Mouse (Mus musculus): Measurements from ENCODE around the gene Cfap300.
A peak's percentile ranks its signal among the peaks of the same experiment; 100 is the strongest.

Gene Cfap300

DNA sequence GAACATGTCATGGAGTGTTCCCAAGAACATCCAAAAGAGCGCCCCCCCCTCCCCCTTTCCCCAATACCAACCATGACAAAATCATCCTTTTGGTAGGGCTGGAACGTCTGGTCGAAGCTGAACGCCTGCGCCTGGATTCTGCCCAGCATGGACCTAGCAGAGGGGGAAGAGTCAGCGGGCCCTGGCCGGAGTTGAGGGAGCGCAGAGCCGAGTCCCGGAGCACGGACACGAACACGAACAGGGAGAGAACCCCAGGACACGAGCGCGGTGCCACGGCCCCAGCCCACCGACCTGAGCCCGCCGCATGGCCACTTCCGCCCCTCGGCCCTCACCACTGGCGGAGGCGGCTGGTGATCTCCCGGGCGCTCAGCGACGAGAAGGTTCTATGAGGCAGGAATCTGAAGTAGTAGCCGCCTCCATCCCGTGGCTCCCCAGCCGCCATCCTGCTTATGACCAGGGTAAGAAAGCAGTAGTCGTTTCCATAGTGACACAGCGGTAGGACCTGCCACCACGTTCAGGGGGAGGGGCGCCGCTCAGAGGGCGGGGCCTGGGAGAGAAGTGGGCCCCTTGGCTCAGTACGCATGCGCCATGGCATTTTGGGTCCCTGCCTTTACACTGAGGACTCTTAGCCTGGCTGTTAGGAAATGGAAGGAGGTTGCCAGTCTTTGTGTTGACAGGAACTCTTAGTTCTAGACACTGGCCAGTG is at the start of gene Cfap300:
Cfap300 (minus strand) TSS at position 486 of the 706 bp plus-strand sequence.
- DNase-seq (ENCODE audit: extremely low spot score, low spot score) = peak; percentile 93

DNA sequence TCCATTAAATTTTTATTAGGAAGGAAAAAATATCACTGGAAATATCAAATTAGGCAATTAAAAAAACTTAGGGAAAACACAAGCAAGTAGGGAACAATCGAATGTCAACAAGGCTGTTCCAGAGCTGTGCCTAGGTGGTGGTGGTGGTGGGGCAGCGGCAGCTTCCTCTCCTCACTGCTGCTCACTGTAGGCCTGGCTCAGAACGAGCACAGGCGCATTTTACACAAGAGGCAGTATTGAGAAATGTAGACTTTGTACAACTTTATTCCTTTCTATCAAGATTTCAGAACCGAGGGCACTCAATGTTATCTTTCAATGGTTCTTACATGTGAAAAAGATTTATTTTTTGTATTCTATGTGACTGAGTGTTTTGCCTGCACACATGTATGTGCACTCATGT is 36.3 kb upstream of the Cfap300 start:
- no peak for DNase-seq (ENCODE audit: extremely low spot score, low spot score)

DNA sequence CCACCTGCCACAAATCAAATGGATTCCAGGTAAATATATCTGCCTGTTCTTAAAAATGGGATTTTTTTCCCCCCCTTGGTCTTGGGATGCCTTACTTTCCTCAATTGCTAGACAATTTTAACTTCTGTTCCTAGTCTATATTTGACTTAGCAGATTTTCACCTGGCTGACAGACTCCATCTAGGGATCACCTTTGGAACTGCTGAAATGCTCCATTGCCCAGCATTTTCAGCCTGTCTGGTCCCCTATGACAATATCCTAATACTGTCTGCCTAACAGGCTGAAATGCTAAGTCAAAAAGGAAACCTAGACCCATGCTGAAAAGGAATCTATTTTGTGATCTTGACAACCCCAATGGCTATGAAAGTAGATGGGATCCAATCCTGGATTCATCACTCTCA is 31.7 kb upstream of the Cfap300 start:
- no peak for DNase-seq (ENCODE audit: extremely low spot score, low spot score)

DNA sequence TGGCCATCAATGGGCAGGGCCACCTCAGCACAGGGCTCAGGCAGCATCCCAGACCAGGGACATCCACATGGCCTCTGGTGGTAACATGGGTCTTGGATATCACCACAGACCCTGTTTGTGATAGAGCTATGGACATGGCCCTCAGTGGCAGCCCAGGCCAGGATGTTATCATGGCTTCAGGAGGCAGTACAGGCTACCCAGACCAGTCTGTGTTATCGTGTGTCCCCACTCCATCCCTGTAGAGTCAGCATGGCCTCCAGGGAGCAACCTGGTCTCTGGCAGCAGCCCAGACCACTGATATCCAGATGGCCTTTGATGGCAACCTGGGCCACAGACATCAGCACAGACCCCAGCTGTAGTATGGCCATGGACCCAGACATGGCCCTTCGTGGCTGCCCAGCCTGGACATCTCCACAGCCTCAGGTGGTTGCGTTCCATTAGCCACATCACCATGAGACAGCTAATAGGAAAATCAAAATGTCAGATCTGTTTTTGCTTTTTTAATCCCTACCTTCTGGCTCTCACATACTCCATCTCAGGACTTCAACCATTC is 30.7 kb upstream of the Cfap300 start:
- no peak for DNase-seq (ENCODE audit: extremely low spot score, low spot score)

DNA sequence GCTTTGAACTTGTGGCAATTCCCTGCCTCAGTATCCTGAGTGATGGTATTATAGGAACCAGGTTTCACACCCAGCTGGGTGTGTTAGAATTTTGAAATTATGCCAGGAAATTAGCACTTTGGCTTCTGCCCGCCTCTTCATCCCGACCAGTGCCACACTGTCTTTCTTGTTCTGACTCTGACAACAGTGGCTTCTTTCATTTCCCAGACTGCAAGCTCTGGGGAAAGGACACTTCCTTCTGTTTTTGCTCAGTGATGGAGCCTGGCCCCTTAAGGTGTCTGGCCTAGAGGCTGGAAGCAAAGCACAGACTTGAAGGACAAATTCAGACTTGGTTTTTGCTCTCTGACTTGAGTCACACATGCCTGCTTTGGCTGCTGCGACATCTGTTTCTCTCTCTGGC is 17.0 kb upstream of the Cfap300 start:
- DNase-seq (ENCODE audit: extremely low spot score, low spot score) = no peak

DNA sequence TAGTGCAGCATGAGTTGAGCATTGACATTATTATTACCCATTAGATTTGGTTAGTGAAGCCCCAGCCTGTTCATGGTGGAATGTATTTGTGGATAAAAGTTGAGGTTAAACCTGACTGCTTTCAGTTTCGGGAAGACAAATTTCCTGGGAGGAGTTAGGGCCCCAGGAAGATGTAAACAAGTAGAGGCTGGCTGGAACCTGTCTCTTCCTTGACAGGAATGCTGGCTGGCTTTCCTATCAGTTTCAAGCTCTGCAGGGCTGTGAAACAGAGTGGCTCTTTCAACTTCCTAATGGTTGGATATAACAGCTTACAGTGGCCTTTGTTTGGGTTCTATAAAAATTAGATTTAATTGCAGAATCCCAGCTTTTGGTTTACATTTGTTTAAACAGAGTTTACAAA is 12.2 kb upstream of the Cfap300 start:
- DNase-seq (ENCODE audit: extremely low spot score, low spot score) = no peak

DNA sequence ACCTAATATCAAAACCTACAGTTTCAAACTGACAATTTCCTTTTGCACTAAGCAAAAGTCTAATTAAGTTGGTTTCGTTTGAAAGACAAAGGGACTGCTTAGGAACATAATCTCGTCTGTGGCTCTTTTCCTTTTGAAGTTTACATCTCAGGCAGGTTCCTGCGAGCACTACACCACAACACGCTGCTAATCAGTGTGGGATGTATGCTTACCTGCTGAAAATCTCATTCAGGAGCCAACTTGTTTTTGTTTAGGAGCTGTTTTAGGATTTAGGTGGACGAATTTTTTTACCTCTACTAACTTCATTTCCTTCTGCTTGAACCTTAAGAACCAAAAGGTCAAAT is 393 bp upstream of the Cfap300 start:
- no peak for DNase-seq (ENCODE audit: extremely low spot score, low spot score)

DNA sequence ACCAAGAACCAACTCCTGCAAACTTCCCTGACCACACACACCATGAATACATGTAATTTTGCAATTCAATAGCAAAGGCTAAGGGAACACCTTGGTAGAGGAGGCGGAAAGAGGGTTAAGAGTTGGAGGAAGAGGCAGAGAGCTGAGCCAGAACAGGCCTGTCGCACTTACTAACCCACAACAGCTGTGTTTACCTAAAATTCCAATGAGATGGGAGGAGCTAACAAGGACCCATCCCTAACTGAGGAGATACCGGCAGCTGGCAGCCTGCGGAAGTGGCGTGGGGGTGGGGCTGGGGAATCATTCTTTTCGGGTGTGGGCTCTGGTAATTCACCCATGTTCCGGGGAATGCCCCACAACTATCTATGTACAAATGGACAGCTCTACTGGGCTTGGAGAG is 7.1 kb downstream of the Cfap300 start:
- no peak for DNase-seq (ENCODE audit: extremely low spot score, low spot score)

DNA sequence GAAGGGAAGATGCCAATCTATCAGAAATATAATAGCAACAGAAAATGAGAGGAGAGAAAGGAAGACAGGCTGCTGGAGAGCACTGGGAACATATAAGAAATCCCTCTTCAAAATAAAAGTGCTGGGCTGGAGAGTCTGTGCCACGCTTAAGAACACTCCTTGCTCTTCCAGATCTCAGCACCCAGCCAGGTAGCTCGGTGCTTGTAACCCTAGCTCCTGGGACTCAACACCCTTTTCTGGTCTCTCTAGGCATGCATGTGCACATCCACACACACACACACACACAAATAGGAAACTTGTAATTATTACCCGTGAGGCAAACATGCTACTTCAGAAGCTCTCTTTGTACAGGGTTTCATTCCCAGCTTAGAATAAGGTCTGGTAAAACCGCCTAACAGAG is 7.5 kb downstream of the Cfap300 start:
- no peak for DNase-seq (ENCODE audit: extremely low spot score, low spot score)

DNA sequence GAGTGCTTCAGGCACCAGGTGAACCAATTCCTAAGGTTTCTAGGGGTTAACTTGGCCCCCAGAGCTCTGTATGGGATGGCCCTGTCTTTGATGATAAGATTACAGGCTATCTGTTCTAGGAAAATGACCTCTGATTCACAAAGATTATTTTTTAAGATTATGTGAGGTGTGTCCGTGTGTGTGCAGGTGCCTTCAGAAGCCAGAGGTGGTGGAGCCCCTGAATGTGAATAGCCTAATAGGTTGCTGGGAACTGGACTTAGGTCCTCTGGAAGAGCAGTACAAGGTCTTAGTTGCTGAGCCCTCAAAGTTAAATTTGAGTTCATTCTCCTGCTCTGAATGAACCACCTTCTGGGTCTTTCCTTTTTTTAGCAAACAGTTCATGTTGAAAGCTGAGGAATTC is 8.5 kb downstream of the Cfap300 start:
- no peak for DNase-seq (ENCODE audit: extremely low spot score, low spot score)

DNA sequence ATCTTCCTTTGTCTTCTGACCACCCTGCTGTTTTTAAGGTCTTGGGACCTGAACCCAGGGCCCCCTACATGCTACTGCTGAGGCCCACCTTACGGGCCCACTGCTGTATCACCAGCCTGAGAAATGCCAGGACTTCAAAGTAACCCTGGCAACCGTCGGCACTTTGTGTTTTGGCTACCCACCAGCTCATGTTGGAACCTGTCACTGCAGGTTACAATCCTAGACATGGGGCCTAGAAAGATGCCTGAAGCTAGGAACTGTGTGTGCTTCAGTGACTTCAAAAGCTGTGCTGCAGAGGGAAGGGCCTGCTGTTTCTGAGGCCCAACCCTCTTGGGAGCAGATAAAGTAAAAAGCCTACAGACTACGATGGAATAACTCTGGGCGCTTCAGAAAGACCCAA is 9.8 kb downstream of the Cfap300 start:
- no peak for DNase-seq (ENCODE audit: extremely low spot score, low spot score)

DNA sequence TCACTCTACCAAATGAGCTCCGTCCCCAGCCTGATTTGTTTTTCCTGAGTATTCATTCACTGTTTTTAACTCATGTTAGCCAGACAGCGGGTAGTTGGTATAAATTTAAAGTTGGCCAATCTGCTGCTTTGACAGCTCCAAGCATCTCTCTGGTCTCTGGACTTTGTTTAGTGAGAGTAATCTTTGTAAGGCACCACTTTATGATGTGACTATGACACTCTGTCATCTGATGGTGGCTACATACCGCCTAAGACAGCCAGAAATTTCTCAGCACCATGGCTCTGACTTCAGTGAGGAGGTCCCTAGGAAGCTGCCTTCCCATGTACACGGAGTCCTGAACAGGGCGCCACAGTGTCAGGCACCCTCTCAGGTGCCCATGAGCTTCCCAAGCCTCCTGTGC is 24.0 kb downstream of the Cfap300 start:
- DNase-seq (ENCODE audit: extremely low spot score, low spot score) = no peak

DNA sequence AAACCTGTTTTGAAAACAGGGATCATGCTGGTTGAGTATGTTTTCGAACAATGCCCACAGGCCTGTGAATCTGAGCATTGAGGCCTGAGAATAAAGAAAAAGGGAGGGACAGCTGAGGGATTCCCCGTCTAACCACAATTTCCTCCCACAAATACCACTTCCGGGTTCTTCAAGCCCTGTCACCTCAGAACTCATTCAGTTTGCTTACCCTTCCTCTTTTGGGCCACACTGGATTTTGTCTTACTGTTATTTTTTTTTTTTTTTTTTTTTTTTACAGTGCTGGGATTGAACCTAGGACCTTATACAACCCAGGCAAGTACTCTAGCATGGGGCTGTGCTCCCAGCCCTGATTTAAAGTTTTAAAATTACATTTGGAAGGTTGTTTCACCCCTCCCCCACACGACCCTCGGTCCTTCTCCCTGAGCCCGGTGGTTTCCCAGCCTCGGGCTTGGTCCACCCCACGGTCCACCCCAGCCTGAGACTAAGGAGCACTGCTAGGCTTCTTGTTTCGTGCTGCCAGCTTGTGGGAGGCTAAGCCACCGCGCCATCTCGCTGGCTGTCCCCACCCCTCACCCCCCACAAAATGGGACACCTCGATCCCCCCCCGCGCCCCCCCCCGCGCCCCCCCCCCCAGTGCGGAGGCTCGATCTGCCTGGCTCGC is 25.2 kb downstream of the Cfap300 start:
- DNase-seq (ENCODE audit: extremely low spot score, low spot score) = no peak

DNA sequence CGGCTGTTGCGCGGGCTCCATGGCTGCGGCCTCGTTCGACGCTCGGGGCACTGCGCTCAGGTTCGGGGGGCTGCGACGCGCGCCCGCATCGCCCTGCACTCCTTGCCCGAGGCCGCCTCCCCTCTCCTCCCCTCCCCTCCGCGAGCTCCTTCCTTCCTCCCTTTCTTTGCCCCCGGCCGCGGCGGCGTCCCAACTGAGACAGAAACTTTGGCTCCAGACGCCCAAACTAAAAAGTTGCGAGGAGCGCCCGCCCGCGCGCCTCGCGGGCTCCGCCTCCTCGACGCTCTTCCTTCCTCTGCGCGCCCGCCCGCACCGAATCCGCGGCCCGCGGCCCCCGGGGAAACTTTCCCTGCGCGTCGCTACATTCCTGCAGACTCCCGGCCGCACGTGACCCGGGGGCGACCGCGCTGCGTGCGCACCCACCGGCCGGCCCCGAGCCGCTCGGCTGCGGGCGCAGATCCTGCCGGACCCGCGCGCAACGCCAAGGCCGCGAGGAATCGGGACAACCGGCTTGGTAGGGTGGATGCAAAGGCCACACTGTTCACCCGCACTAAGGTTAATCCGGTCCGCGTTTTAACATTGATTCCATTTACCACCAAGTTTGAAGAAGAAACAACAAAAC is 38.1 kb downstream of the Cfap300 start, which contains the start of gene Yap1:
Yap1 (minus strand) TSS at position 227 of the 622 bp plus-strand sequence.
- DNase-seq (ENCODE audit: extremely low spot score, low spot score) = peak; percentile 90

DNA sequence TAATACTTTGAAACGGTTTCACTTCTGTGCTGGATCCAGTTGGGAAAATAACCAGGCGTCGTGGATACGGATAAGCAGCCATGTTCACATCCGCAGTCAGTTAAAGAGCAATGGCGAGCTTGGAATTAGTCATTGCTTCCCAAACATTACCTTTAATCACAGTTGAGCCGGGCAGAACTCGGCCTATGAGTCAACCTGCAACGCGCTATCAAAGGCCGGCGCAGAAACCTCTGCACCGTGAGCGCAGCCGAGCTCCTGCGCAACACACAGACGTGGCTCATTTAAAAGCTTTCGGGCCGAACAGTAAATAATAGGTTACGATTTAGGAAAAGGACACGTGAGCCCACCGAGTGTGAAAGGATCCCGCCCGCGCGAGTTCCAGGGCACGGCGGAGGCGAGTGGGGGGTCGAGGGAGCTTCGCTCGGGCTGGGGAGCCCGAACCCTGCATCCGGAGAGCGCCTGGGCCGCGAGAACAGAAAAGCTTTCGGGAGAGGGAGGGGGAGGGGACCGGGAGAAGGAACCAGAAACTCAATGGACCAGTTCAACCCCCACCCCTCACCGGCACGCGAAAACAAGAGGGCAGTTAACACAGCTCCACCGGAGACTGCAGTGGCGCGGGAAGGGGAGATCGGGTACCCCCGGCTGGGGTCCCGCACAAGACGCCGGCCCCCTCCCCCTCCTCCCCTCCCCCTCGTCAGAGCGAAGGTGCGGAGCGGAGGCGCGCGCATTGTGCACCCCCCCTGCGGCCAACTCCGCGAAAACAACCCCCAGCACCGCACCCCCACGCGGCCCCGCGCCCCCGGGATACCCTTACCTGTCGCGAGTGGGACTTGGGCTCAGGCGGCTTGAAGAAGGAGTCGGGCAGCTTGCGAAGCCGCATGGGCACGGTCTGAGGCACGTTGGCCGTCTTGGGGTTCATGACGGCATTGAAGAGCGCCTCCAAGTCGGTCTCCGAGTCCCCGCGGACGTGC is 39.0 kb downstream of the Cfap300 start:
- DNase-seq (ENCODE audit: extremely low spot score, low spot score) = peak; percentile 81

DNA sequence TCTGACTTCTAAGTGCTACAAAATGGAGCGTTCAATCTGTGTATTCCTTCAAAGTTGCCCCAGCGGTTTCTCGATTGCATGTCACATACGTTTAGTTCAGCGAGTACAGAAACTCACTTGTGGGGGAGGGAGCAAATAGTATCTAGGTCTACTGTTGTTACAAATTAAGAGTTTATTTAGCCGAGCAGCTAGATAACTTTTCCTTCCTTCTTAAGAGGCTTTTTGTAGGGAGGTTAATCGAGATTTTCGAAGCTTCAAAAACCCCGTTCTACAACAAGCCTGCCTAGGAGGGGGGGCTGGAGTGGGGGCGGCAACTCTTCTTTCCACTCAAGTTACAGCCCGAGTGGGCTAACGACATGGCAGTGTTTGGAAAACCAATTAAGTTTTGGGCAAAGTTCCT is 39.8 kb downstream of the Cfap300 start:
- no peak for DNase-seq (ENCODE audit: extremely low spot score, low spot score)

DNA sequence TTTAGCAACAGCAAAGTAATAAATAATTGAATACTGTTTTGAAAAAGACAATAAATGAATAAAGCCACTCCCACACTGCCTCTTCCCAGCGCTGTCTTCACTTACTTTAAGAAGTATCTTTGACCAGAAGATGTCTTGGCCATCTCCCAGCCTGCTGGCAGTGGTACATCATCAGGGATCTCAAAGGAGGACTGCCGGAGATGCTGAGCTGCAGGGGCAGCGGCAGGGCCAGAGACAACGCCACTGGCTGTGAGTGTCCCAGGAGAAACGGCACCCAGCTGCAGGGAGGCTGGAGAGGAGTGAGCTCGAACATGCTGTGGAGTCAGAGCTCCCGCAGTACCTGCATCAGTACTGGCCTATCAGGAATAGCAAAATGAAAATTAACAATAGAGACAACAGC is 41.3 kb downstream of the Cfap300 start:
- no peak for DNase-seq (ENCODE audit: extremely low spot score, low spot score)

DNA sequence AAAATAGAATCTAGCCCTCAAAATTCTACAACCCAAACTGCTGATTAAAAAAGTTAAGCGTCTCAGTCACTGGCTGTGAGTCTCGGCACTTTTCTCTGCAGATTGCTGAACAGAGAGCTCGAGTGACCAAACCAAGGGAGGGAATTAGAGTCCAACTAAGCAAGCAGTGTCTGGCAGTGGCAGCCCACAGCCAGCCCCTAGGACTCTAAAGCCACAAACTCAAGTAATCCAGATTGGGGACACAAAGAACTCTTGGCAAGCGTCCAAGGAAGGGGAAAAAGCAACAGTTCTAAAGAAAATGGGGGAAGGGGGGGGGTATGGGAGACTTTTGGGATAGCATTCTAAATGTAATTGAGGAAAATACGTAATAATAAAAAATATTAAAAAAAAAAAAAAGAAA is 48.3 kb downstream of the Cfap300 start:
- no peak for DNase-seq (ENCODE audit: extremely low spot score, low spot score)

DNA sequence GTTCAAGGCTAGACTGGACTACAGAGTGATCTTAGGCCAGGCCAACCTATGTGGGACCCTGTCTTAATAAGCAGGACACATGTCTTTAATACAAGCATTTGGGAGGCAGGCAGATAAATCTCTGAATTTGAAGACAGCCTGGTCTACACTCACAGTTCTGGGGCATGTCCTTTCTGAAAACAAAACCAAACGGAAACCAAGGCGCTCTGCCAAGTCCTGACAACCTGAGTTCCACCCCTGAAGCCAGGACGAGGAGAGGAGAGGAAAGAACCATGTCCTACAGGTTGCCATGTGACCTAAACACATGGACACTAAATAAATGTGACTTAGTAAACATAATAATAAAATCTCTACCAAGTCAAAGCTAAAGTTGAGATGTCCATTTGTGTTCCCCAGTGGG is 50.0 kb downstream of the Cfap300 start:
- no peak for DNase-seq (ENCODE audit: extremely low spot score, low spot score)

DNA sequence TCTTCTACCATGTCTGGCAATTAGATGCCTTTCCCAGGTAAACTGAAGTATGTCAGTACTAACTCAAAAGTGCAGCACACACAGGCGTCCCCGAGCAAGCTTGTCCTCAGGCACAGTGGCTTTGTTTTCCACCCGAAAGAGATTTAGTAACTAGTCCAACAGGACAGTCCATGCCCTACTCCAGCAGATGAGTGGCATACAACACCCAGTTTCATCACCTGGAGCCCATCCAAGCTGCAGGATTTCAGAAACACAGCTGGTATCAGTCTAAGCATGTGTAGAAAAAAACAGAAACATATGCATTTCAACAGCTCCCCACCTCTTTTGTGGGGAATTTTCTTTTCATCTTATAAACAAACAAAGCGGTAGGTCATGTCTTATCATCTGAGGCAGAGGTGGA is 51.7 kb downstream of the Cfap300 start:
- DNase-seq (ENCODE audit: extremely low spot score, low spot score) = no peak

DNA sequence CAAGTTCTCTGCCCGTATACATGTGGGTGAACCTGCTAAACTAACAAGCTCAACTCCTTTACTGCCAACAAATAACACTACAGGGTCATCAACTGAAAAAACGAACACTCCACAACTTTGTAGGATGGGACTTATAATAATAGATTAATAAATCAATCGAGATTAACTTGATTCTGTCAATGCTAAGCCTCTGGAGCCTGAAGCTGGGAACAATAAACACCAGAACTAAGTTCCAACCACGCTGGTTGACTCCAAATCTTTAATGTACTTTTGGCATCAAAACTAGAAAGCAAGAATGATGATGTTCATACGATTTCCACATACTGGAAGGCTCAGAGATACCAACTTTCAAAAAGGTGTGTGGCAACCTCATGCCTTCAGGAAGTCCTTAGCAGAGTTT is 55.5 kb downstream of the Cfap300 start:
- no peak for DNase-seq (ENCODE audit: extremely low spot score, low spot score)

All from neural tube, embryonic 10.5 days (tissue).